Mouse (Mus musculus) ES-E14 (cell line): ENCODE data around the gene Prr36. TPM values are rescaled to one million over a fixed set of nuclear protein-coding genes. Genes with fewer than 3 reads are reported as not detected.

Experiments used
- DNase-seq: peaks from one replicate; pipeline ENCODE4 v3.0.0-alpha.2; 2013; ENCODE audit warnings: low read depth, low spot score
- H3K27ac ChIP-seq: 2 replicates; pipeline ENCODE4 v1.5.1; 2012; ENCODE audit warnings: low read depth, mild to moderate bottlenecking, low read length, moderate library complexity, mixed read lengths; ENCODE audit not compliant: poor library complexity, insufficient read depth, severe bottlenecking
- H3K36me3 ChIP-seq: 2 replicates; pipeline ENCODE4 v1.6.1; 2012; ENCODE audit warnings: mild to moderate bottlenecking, low read length, moderate library complexity, mixed read lengths; ENCODE audit not compliant: control insufficient read depth, poor library complexity, insufficient read depth, severe bottlenecking
- H3K4me1 ChIP-seq, 2 experiments: fragments of 150-350 bp in 1 of 2; sonication (generic) in 1 of 2; 2 replicates each; pipeline ENCODE4 v1.6.1; 2012; ENCODE audit warnings: low read length in 2 of 2, mild to moderate bottlenecking in 1 of 2, mixed read lengths in 1 of 2; ENCODE audit not compliant: control insufficient read depth in 2 of 2, insufficient read depth in 2 of 2, poor library complexity in 1 of 2
- H3K4me3 ChIP-seq, 2 experiments: fragments of 150-350 bp in 1 of 2; sonication (generic) in 1 of 2; 2 replicates each; pipeline ENCODE4 v1.5.1; 2012; ENCODE audit warnings: low read length in 2 of 2, low read depth in 1 of 2, mild to moderate bottlenecking in 1 of 2, mixed read lengths in 1 of 2; ENCODE audit not compliant: insufficient read depth in 1 of 2, poor library complexity in 1 of 2, severe bottlenecking in 1 of 2
- H3K9ac ChIP-seq: 2 replicates; pipeline ENCODE4 v1.6.1; 2012; ENCODE audit warnings: low read depth, mild to moderate bottlenecking, low read length, mixed read lengths; ENCODE audit not compliant: poor library complexity, insufficient read depth, severe bottlenecking
- H3K9me3 ChIP-seq: fragments of 150-350 bp; sonication (generic); 2 replicates; pipeline ENCODE4 v1.6.1; 2012; ENCODE audit warnings: low read depth, mild to moderate bottlenecking, low read length; ENCODE audit not compliant: control insufficient read depth, insufficient read depth
- CHD2 ChIP-seq: IDR thresholded peaks from 2 replicates; pipeline ENCODE4 v1.6.1; 2014; ENCODE audit warnings: mild to moderate bottlenecking, low read depth, low read length, inconsistent platforms
- HCFC1 ChIP-seq: IDR thresholded peaks from 2 replicates; pipeline ENCODE4 v1.6.1; 2012; ENCODE audit warnings: low read length, inconsistent platforms, borderline replicate concordance; ENCODE audit not compliant: insufficient read depth
- MAFK ChIP-seq: IDR thresholded peaks from 2 replicates; pipeline ENCODE4 v1.6.1; 2014; ENCODE audit warnings: mild to moderate bottlenecking, low read depth, low read length, inconsistent platforms; ENCODE audit not compliant: insufficient read depth
- ZC3H11A ChIP-seq: IDR thresholded peaks from 2 replicates; pipeline ENCODE4 v1.6.1; 2012; ENCODE audit warnings: low read depth, mild to moderate bottlenecking, inconsistent platforms, low read length, borderline replicate concordance
- ZNF384 ChIP-seq: IDR thresholded peaks from 2 replicates; pipeline ENCODE4 v1.6.1; 2012; ENCODE audit warnings: low read depth, low read length, inconsistent platforms
- in situ Hi-C, 2 experiments: fragments of 600-800 bp; cut with MboI; formaldehyde crosslinking; loops; one replicate each; pipeline ENCODE4 v1.15.1; 2025; ENCODE audit warnings: low sequenced_read_pairs in 2 of 2, inconsistent platforms in 1 of 2; ENCODE audit not compliant: unreplicated experiment in 2 of 2
- total RNA-seq: library from RNA; depleted of rRNA; stranded (reverse); fragments of 300-350 nt; gene quantifications from 2 replicates; pipeline ENCODE4 v1.2.3, GENCODE M21; 2012

Prr36 gene
- total RNA-seq, 1 experiment = 0.54 TPM

GRCm38 (mm10) chr8:4252116-4252760 is 35.0 kb upstream of the Prr36 start:
- TF ChIP-seq HCFC1 = no peak
- no peak for TF ChIP-seq CHD2
- TF ChIP-seq ZNF384 = no peak
- TF ChIP-seq ZC3H11A = no peak
- no peak for TF ChIP-seq MAFK
- in situ Hi-C loops = no loop called here
- no peak for DNase-seq
- Histone ChIP-seq H3K36me3 (peaks cover 7% of the 10 kb centered on the region), H3K27ac (no peak overlapping the region), H3K9me3 (no peaks in the 10 kb centered on the region), H3K4me3 (peak overlapping the region in 1 of 2 experiments; percentile 97; a peak in 2 of 4 replicates), H3K4me1 (peaks cover 8 to 19% of the 10 kb centered on the region in 2 experiments; a peak in 2 of 4 replicates), H3K9ac (peak overlapping the region; percentile 46; the same call in 1 of the 2 replicates)

DNA sequence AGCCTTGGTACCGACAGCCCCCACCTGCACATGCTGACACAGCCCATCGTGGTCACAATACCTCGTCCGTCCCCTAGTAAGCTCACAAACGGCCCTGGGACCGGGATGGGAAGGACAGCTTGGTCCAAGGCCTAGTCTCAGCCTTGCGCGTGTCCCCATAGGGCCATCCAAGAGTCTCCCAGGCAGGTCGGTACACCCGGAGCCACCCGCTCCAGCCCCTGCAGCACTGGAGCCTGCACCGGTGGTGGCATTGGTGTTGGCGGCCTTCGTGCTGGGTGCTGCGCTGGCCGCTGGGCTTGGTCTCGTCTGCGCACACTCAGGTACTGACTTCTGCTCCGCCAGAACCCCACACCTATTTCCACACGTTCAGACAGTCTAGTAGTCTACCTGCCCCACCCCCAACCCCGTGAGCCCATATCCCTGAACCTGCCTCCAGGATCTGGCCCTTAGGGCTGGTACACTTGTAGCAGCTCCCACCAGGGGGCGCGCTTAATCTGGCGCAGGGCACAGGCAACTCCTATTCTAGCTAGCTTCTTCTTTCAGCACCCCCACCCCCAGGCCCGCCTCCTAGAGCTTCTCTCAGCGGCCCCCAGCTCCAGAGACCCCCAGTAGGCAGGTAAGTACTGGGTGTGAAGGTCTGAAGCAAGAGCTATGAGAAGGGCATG is 33.2 kb upstream of the Prr36 start:
- DNase-seq = no peak
- Histone ChIP-seq H3K9me3 (no peaks in the 10 kb centered on the region), H3K9ac (peak overlapping the region; percentile 19), H3K4me3 (peak overlapping the region; percentile 45 to 51; a peak in 2 of 4 replicates), H3K36me3 (peaks cover 15% of the 10 kb centered on the region), H3K27ac (no peak overlapping the region), H3K4me1 (peaks cover 8 to 21% of the 10 kb centered on the region in 2 experiments; a peak in 2 of 4 replicates)
- TF ChIP-seq HCFC1 (no peak), ZC3H11A (no peak), ZNF384 (no peak), MAFK (no peak), CHD2 (no peak)
- in situ Hi-C loops = no loop called here

GRCm38 (mm10) chr8:4249213-4249612 is 32.0 kb upstream of the Prr36 start:
- Histone ChIP-seq H3K27ac (no peak overlapping the region), H3K36me3 (peaks cover 17% of the 10 kb centered on the region), H3K9me3 (no peaks in the 10 kb centered on the region), H3K9ac (peak overlapping the region; percentile 19), H3K4me3 (peak overlapping the region; percentile 16 to 45; a peak in 3 of 4 replicates), H3K4me1 (peaks cover 8 to 20% of the 10 kb centered on the region in 2 experiments; a peak in 2 of 4 replicates)
- in situ Hi-C loops = no loop called here
- DNase-seq = no peak
- TF ChIP-seq HCFC1 = no peak
- no peak for TF ChIP-seq CHD2
- TF ChIP-seq MAFK = no peak
- no peak for TF ChIP-seq ZC3H11A
- no peak for TF ChIP-seq ZNF384

GRCm38 (mm10) chr8:4247951-4248540 is 30.8 kb upstream of the Prr36 start, which contains the start of gene Tgfbr3l:
Gene Tgfbr3l (plus strand): TSS chr8:4248214.
- Histone ChIP-seq H3K36me3 (peaks cover 29% of the 10 kb centered on the region), H3K27ac (no peak within 1 kb of the TSS)

More at GRCm38 (mm10) chr8:4247951-4248540, 30.8 kb upstream of the Prr36 start, which contains the start of gene Tgfbr3l:
- in situ Hi-C loops = no loop called here
- Histone ChIP-seq H3K4me3 (peak within 1 kb of the TSS; percentile 16 to 45; a peak in 2 of 4 replicates), H3K9me3 (no peaks in the 10 kb centered on the region), H3K9ac (peak within 1 kb of the TSS; percentile 19; the same call in 1 of the 2 replicates), H3K4me1 (peaks cover 8 to 16% of the 10 kb centered on the region in 2 experiments; a peak in 2 of 4 replicates)
- DNase-seq = no peak
- TF ChIP-seq ZNF384 (no peak), CHD2 (no peak), HCFC1 (no peak), MAFK (no peak), ZC3H11A (no peak)
